Mouse (Mus musculus) liver, adult 10 weeks (tissue): ENCODE measurements around the gene Vmn2r3. TPM values are rescaled to one million over a fixed set of nuclear protein-coding genes. Genes with fewer than 3 reads are reported as not detected.

Experiments
- polyA plus RNA-seq: library from polyadenylated mRNA; stranded (reverse); fragments of 350-450 nt; fragmentation: Illumina TruSeq; extraction: RNeasy Lipid Tissue Mini Kit (QIAGEN cat#74804); gene quantifications from one replicate; pipeline ENCODE4 v1.2.3, GENCODE M21; 2014; ENCODE audit warnings: low read depth, low replicate concordance

Gene Vmn2r3
- not detected for polyA plus RNA-seq

DNA sequence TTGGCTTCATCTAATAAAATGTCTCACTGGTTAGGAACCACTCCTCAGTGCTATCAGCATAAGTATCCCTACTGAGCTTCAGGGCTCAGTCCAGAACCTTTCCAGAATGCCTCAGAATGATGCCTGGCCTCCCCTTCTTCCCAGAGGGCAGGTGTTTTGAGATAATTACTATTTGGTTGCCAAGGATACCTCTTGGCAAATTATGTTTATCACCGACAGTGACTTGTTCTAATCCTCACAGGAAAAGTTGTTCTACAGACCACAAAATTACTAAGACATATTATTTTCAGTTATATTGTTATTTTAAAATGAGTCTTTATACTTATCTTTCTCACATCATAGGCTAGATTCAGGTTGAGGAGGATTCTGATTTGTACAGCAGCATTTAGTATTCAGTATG, at the start of gene Vmn2r3:
Gene Vmn2r3, minus strand, starts transcription at position 101 of the 400 bp plus-strand sequence.

Other genes starting within 250 kb of the Vmn2r3 start
- gene Vmn2r1, start 208.2 kb downstream of the Vmn2r3 start, polyA plus RNA-seq = not detected
- gene Vmn2r2, start 147.8 kb downstream of the Vmn2r3 start, polyA plus RNA-seq = not detected
- not detected for gene Vmn2r4, start 125.7 kb upstream of the Vmn2r3 start, polyA plus RNA-seq
- not detected for gene Vmn2r5, start 220.1 kb upstream of the Vmn2r3 start, polyA plus RNA-seq